8 mouse cellular contexts compared by ENCODE assay signal in genomic region chr9:120577706-120578405, GRCm38 (mm10). TPM values are rescaled to one million over a fixed set of nuclear protein-coding genes. Genes with fewer than 3 reads are reported as not detected.
DNase-seq lines count a peak whose midpoint lies in the region; ATAC-seq and TF ChIP-seq lines count a peak whose summit lies in the region.

No protein-coding gene starts in this region.

- H3K9ac ChIP-seq in lung, embryonic 14.5 days = peak overlapping the region; percentile 88
- peak overlapping the region; percentile 91 for H3K9ac ChIP-seq in embryonic facial prominence, embryonic 15.5 days
- H3K9ac ChIP-seq in limb, embryonic 11.5 days (ENCODE audit: low read length) = peak overlapping the region; percentile 75
- peak overlapping the region; percentile 85 for H3K9ac ChIP-seq in neural tube, embryonic 15.5 days (replicated peaks)

- peak overlapping the region; percentile 69 for H3K4me3 ChIP-seq in lung, embryonic 14.5 days (ENCODE audit: low read depth, low read length)
- H3K4me3 ChIP-seq in embryonic facial prominence, embryonic 15.5 days (replicated peaks) = peak overlapping the region; percentile 65
- H3K4me3 ChIP-seq in limb, embryonic 11.5 days (ENCODE audit: low read depth, low read length) = peak overlapping the region; percentile 56
- H3K4me3 ChIP-seq in neural tube, embryonic 15.5 days (replicated peaks) = peak overlapping the region; percentile 71

- no peaks in the 10 kb centered on the region for H3K4me1 ChIP-seq in lung, embryonic 14.5 days (ENCODE audit: insufficient read depth)
- H3K4me1 ChIP-seq in embryonic facial prominence, embryonic 15.5 days = peaks cover 30% of the 10 kb centered on the region
- H3K4me1 ChIP-seq in limb, embryonic 11.5 days (ENCODE audit: control insufficient read depth, insufficient read depth, low read length) = 0 out of 2 replicates have a peak, but pooled peaks cover 7% of the 10 kb centered on the region
- H3K4me1 ChIP-seq in neural tube, embryonic 15.5 days = peaks cover 33% of the 10 kb centered on the region

- H3K4me2 ChIP-seq in lung, embryonic 14.5 days = peak overlapping the region; percentile 92
- H3K4me2 ChIP-seq in embryonic facial prominence, embryonic 15.5 days (replicated peaks) = peak overlapping the region; percentile 83
- H3K4me2 ChIP-seq in limb, embryonic 11.5 days (ENCODE audit: low read depth, severe bottlenecking) = peak overlapping the region; percentile 87
- peak overlapping the region; percentile 87 for H3K4me2 ChIP-seq in neural tube, embryonic 15.5 days

- H3K36me3 ChIP-seq in lung, embryonic 14.5 days (ENCODE audit: insufficient read depth) = peaks cover 35% of the 10 kb centered on the region
- peaks cover 35% of the 10 kb centered on the region for H3K36me3 ChIP-seq in embryonic facial prominence, embryonic 15.5 days
- H3K36me3 ChIP-seq in limb, embryonic 11.5 days (ENCODE audit: control insufficient read depth, insufficient read depth, low read length) = peaks cover 22% of the 10 kb centered on the region
- peaks cover 36% of the 10 kb centered on the region for H3K36me3 ChIP-seq in neural tube, embryonic 15.5 days

- ATAC-seq in lung, embryonic 14.5 days (ENCODE audit: insufficient read depth) = no peak
- no peak for ATAC-seq in embryonic facial prominence, embryonic 15.5 days (ENCODE audit: insufficient number of reproducible peaks, low FRiP score, low TSS enrichment, low read depth)
- ATAC-seq in limb, embryonic 11.5 days (ENCODE audit: insufficient number of reproducible peaks, low FRiP score, low TSS enrichment, low read depth) = no peak
- ATAC-seq in neural tube, embryonic 15.5 days (ENCODE audit: low FRiP score) = no peak

- no peak for DNase-seq in lung, embryonic 14.5 days
- no peak for DNase-seq in lung, postnatal 4 days
- DNase-seq in limb, embryonic 11.5 days (ENCODE audit: low spot score) = no peak
- no peak for DNase-seq in gastrocnemius, postnatal 10 days
- no peak for DNase-seq in urinary bladder, postnatal 10 days (ENCODE audit: low spot score)
- no peak for DNase-seq in yolk sac, embryonic 10.5 days (ENCODE audit: low spot score)

- 46% methylated on average over 12 of the region's 12 CpGs for WGBS in lung, embryonic 14.5 days
- 51% methylated on average over 12 of the region's 12 CpGs for WGBS in embryonic facial prominence, embryonic 15.5 days
- 60% methylated on average over 12 of the region's 12 CpGs for WGBS in limb, embryonic 11.5 days
- WGBS in neural tube, embryonic 15.5 days = 56% methylated on average over 12 of the region's 12 CpGs

- H3K27ac ChIP-seq in lung, embryonic 14.5 days (ENCODE audit: low read depth) = no peak overlapping the region; the same call in 1 of the 2 replicates
- peak overlapping the region; percentile 63; the same call in 1 of the 2 replicates for H3K27ac ChIP-seq in embryonic facial prominence, embryonic 15.5 days (replicated peaks)
- H3K27ac ChIP-seq in limb, embryonic 11.5 days (replicated peaks; ENCODE audit: low read depth, low read length) = no peak overlapping the region
- peak overlapping the region; percentile 83 for H3K27ac ChIP-seq in neural tube, embryonic 15.5 days (replicated peaks)

- no peak for TF ChIP-seq CTCF in lung, embryonic 14.5 days (IDR thresholded peaks at IDR 0.05; ENCODE audit: low read depth)

- no peaks in the 10 kb centered on the region for H3K27me3 ChIP-seq in lung, embryonic 14.5 days (ENCODE audit: insufficient read depth, low read length)
- no peaks in the 10 kb centered on the region for H3K27me3 ChIP-seq in embryonic facial prominence, embryonic 15.5 days
- H3K27me3 ChIP-seq in limb, embryonic 11.5 days (ENCODE audit: control insufficient read depth, insufficient read depth, low read length) = no peaks in the 10 kb centered on the region
- no peaks in the 10 kb centered on the region for H3K27me3 ChIP-seq in neural tube, embryonic 15.5 days (replicated peaks)

- H3K9me3 ChIP-seq in lung, embryonic 14.5 days (ENCODE audit: low read depth, low read length) = no peaks in the 10 kb centered on the region
- no peaks in the 10 kb centered on the region for H3K9me3 ChIP-seq in embryonic facial prominence, embryonic 15.5 days (replicated peaks)
- H3K9me3 ChIP-seq in limb, embryonic 11.5 days (ENCODE audit: control insufficient read depth, low read length) = no peaks in the 10 kb centered on the region
- H3K9me3 ChIP-seq in neural tube, embryonic 15.5 days (replicated peaks) = no peaks in the 10 kb centered on the region

RNA-seq across cellular contexts. Expression of gene Rpl14, which starts 6.6 kb away (rescaled TPM):
- polyA plus RNA-seq in lung, embryonic 14.5 days (2014; fragmentation: Nextera tagmentation; extraction: Ambion mirVana) = 1,001 and 1,027 TPM in 2 replicates
- 799 and 857 TPM in 2 replicates for polyA plus RNA-seq in embryonic facial prominence, embryonic 15.5 days (2015; fragmentation: Nextera tagmentation; extraction: Ambion mirVana)
- 962 and 998 TPM in 2 replicates for polyA plus RNA-seq in limb, embryonic 11.5 days (2014; fragmentation: Nextera tagmentation; extraction: Ambion mirVana)
- polyA plus RNA-seq in neural tube, embryonic 15.5 days (2015; fragmentation: Nextera tagmentation; extraction: Ambion mirVana) = 431 and 489 TPM in 2 replicates
- total RNA-seq in gastrocnemius, postnatal 10 days (2021) = 100 to 1,000 TPM; 538 to 546 TPM

RNA-seq across cellular contexts. Expression of gene Entpd3, which starts 38.2 kb away (rescaled TPM):
- 14.9 TPM in 2 replicates for polyA plus RNA-seq in lung, embryonic 14.5 days (2014; fragmentation: Nextera tagmentation; extraction: Ambion mirVana)
- 6.6 and 7.7 TPM in 2 replicates for polyA plus RNA-seq in embryonic facial prominence, embryonic 15.5 days (2015; fragmentation: Nextera tagmentation; extraction: Ambion mirVana)
- 0.19 and 0.21 TPM in 2 replicates for polyA plus RNA-seq in limb, embryonic 11.5 days (2014; fragmentation: Nextera tagmentation; extraction: Ambion mirVana)
- polyA plus RNA-seq in neural tube, embryonic 15.5 days (2015; fragmentation: Nextera tagmentation; extraction: Ambion mirVana) = 4.8 and 5.0 TPM in 2 replicates
- 1 to 10 TPM in 1 of 2 experiments, not detected in 1; 1.7 TPM for total RNA-seq in gastrocnemius, postnatal 10 days (2021)

Comparison
In these comparisons a context has a peak if more than half of its experiments do, and no peak if none do; other contexts are left out.
1. H3K27ac ChIP-seq: peak in embryonic facial prominence, embryonic 15.5 days (single experiment) and neural tube, embryonic 15.5 days (single experiment); none in lung, embryonic 14.5 days (single experiment) and limb, embryonic 11.5 days (single experiment).
2. Peak in every context shown above with its lines, with median percentiles within 50 percentile points of each other: H3K4me2 ChIP-seq, H3K4me3 ChIP-seq and H3K9ac ChIP-seq.